Mouse (Mus musculus) midbrain, embryonic 14.5 days (tissue): Measurements from ENCODE around the gene Gm10277. TPM values are rescaled to one million over a fixed set of nuclear protein-coding genes. Genes with fewer than 3 reads are reported as not detected.
"Not testable (repeated sequence)": the region's sequence is repeated elsewhere in the genome, so short reads cannot be mapped to it uniquely, and the experiment has no call there.

Source experiments
- ATAC-seq: fragments of 200-750 bp; cut with Nextera tagmentation; 2 replicates; pipeline ENCODE4 v1.8.0; 2017; ENCODE audit warnings: moderate number of reproducible peaks, moderate library complexity; ENCODE audit not compliant: low FRiP score, low TSS enrichment
- DNase-seq: peaks from one replicate; pipeline ENCODE4 v3.0.0-alpha.2; 2015
- H3K27ac ChIP-seq: fragments of 300-500 bp; sonication (generic); replicated peaks from 2 replicates; pipeline ENCODE4 v1.5.1; 2014; ENCODE audit warnings: mild to moderate bottlenecking, low read depth, low read length, moderate library complexity
- H3K27me3 ChIP-seq: fragments of 300-500 bp; sonication (generic); 2 replicates; pipeline ENCODE4 v1.6.1; 2014; ENCODE audit warnings: low read length, control low read depth, mixed read lengths; ENCODE audit not compliant: control insufficient read depth, insufficient read depth
- H3K36me3 ChIP-seq: fragments of 300-500 bp; sonication (generic); 2 replicates; pipeline ENCODE4 v1.6.1; 2014; ENCODE audit warnings: low read length, control low read depth; ENCODE audit not compliant: control insufficient read depth, insufficient read depth
- H3K4me1 ChIP-seq: fragments of 300-500 bp; sonication (generic); 2 replicates; pipeline ENCODE4 v1.6.1; 2014; ENCODE audit warnings: mild to moderate bottlenecking, antibody characterized with exemption, low read length, control low read depth; ENCODE audit not compliant: control insufficient read depth, insufficient read depth
- H3K4me2 ChIP-seq: fragments of 300-500 bp; sonication (generic); 2 replicates; pipeline ENCODE4 v1.6.1; 2014; ENCODE audit warnings: mild to moderate bottlenecking, low read length, moderate library complexity
- H3K4me3 ChIP-seq: fragments of 300-500 bp; sonication (generic); replicated peaks from 2 replicates; pipeline ENCODE4 v1.5.1; 2014; ENCODE audit warnings: low read depth, low read length
- H3K9ac ChIP-seq: fragments of 300-500 bp; sonication (generic); replicated peaks from 2 replicates; pipeline ENCODE4 v1.6.1; 2014; ENCODE audit warnings: mild to moderate bottlenecking, low read length, moderate library complexity
- H3K9me3 ChIP-seq: fragments of 300-500 bp; sonication (generic); 2 replicates; pipeline ENCODE4 v1.6.1; 2016; ENCODE audit warnings: low read length, control low read depth, mixed read lengths; ENCODE audit not compliant: control insufficient read depth
- WGBS: fragments of 180-500 bp; shearing (Covaris S2); extraction: QIAGEN DNeasy Blood & Tissue Kit; methylation state at CpG from one replicate; pipeline ENCODE4 v1.1.7; 2014; 5-methylcytosine and 5-hydroxymethylcytosine counted together
- polyA plus RNA-seq: library from polyadenylated mRNA; unstranded; fragments of >200 nt; fragmentation: Nextera tagmentation; extraction: Ambion mirVana; gene quantifications from 2 replicates; pipeline ENCODE4 v1.2.1, GENCODE M21; 2014

The Gm10277 gene
- polyA plus RNA-seq, 1 experiment from 2014 or later, result 1.6 TPM

DNA sequence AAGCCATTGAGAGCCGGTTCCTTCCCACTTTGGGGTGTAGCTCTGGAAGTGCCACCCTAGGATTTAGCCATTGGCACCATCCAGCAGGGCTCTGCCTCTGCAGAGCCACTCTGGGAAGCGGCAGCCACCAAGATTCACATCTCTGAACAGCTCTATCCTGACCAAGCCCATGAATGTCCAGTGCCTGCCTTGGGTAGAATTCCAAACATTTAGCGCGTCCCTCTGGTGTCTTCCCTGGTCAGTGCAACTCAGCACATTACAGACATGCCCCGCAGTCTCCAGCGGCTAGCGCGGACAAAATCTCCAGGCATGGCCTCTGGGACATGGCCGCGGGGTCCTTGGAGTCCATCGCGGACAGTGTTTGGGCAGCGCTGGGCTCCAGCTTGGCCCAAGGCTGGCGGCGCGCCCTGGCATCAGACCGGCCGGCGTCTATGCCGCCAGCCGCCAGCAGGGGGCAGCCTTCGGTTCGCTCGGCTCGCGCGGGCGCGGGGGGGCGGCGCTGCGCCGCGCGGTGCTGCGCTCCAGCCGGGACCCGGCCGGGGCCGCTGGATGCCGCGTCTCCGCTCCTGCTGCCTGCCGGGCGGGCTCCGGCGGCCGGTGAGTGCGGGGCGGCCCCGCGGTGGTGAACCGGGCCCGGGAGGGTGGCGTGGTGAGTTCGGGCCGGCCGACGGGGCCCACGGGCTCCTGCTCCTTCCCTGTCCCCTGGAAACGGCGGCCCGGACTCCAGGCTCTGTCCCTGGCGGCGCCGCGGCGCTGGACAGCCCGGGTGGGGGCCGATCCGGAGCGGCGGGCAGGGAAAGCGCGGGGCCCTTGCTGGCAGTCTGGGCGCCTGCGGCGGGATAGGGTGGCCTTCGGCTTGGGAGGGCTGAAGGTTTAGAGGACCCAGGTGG is 24.5 kb downstream of the Gm10277 start, which contains the start of gene Myo18a:
Myo18a (plus strand) TSS at position 464 of the 890 bp plus-strand sequence.
- H3K9ac ChIP-seq, result peak within 1 kb of the TSS; percentile 99
- peak within 1 kb of the TSS; percentile 93 for H3K4me2 ChIP-seq
- H3K4me3 ChIP-seq, result peak within 1 kb of the TSS; percentile 98
- H3K27ac ChIP-seq, result peak within 1 kb of the TSS; percentile 97
- DNase-seq, result peak; percentile 95
- peak; percentile 83 for ATAC-seq
- H3K27me3 ChIP-seq, result no peaks in the 10 kb centered on the region
- 1% methylated on average over 78 of the region's 79 CpGs for WGBS
- no peaks in the 10 kb centered on the region for H3K36me3 ChIP-seq
- no peaks in the 10 kb centered on the region for H3K9me3 ChIP-seq
- peaks cover 36% of the 10 kb centered on the region for H3K4me1 ChIP-seq

GRCm38 (mm10) chr11:77760031-77760430 is 27.5 kb downstream of the Gm10277 start:
- 86% methylated on average over 4 of the region's 4 CpGs for WGBS
- Histone ChIP-seq H3K36me3 (no peaks in the 10 kb centered on the region), H3K4me2 (no peak overlapping the region), H3K4me1 (peaks cover 15% of the 10 kb centered on the region), H3K27me3 (no peaks in the 10 kb centered on the region), H3K27ac (no peak overlapping the region), H3K9me3 (no peaks in the 10 kb centered on the region), H3K4me3 (no peak overlapping the region), H3K9ac (no peak overlapping the region)
- ATAC-seq, result no peak
- DNase-seq, result no peak

GRCm38 (mm10) chr11:77753469-77753868 is 34.1 kb downstream of the Gm10277 start:
- ATAC-seq (no peak), DNase-seq (no peak)
- H3K27me3 ChIP-seq, result no peaks in the 10 kb centered on the region
- H3K4me3 ChIP-seq, result no peak overlapping the region
- H3K9me3 ChIP-seq, result no peaks in the 10 kb centered on the region
- H3K4me1 ChIP-seq, result no peaks in the 10 kb centered on the region
- H3K4me2 ChIP-seq, result no peak overlapping the region
- no peak overlapping the region for H3K9ac ChIP-seq
- H3K36me3 ChIP-seq, result no peaks in the 10 kb centered on the region
- WGBS, result 86% methylated on average over 3 of the region's 3 CpGs
- H3K27ac ChIP-seq, result no peak overlapping the region

GRCm38 (mm10) chr11:77752525-77752924 is 35.0 kb downstream of the Gm10277 start:
- H3K4me2 ChIP-seq, result no peak overlapping the region
- H3K4me1 ChIP-seq, result no peaks in the 10 kb centered on the region
- no peak overlapping the region for H3K4me3 ChIP-seq
- no peaks in the 10 kb centered on the region for H3K36me3 ChIP-seq
- no peaks in the 10 kb centered on the region for H3K27me3 ChIP-seq
- H3K9me3 ChIP-seq, result no peaks in the 10 kb centered on the region
- DNase-seq (no peak), ATAC-seq (no peak)
- 82% methylated on average over 5 of the region's 5 CpGs for WGBS
- no peak overlapping the region for H3K9ac ChIP-seq
- no peak overlapping the region for H3K27ac ChIP-seq

- DNase-seq (no peak), ATAC-seq (no peak)
- no peak overlapping the region for H3K4me3 ChIP-seq
- 82% methylated on average over 5 of the region's 5 CpGs for WGBS
- no peak overlapping the region for H3K27ac ChIP-seq
- no peaks in the 10 kb centered on the region for H3K4me1 ChIP-seq
- H3K9ac ChIP-seq, result no peak overlapping the region
- no peaks in the 10 kb centered on the region for H3K36me3 ChIP-seq
- H3K4me2 ChIP-seq, result no peak overlapping the region
- H3K9me3 ChIP-seq, result no peaks in the 10 kb centered on the region
- H3K27me3 ChIP-seq, result no peaks in the 10 kb centered on the region
Measured at GRCm38 (mm10) chr11:77748996-77749395, 38.6 kb downstream of the Gm10277 start.

GRCm38 (mm10) chr11:77747103-77747502 is 40.4 kb downstream of the Gm10277 start:
- H3K9me3 ChIP-seq, H3K4me3 ChIP-seq, H3K4me1 ChIP-seq, H3K9ac ChIP-seq, H3K27me3 ChIP-seq, DNase-seq, H3K27ac ChIP-seq, H3K36me3 ChIP-seq, ATAC-seq, H3K4me2 ChIP-seq: not testable (repeated sequence)
- 97% methylated on average over 14 of the region's 15 CpGs for WGBS

DNA sequence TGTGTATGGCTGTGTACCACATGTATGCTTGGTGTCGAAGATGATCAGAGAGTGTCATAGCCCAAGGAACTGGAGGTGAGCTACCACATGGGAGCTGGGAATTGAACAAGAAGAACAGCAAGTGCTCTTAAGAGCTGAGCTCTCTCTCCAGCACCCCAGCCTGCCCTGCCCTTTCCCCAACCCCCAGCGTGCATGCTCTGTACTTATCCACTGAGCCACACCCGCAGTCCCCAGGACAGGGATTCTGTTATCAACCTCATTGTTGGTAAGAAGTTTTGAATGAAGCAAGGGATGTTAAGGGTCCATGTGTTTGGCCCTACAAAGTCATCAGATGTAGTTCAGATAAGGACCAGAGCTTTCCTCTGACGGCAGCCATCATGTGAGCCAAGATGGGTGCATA is 40.9 kb downstream of the Gm10277 start:
- ATAC-seq, result no peak
- Histone ChIP-seq H3K4me2 (no peak overlapping the region), H3K4me1 (no peaks in the 10 kb centered on the region), H3K9ac (no peak overlapping the region), H3K9me3 (no peaks in the 10 kb centered on the region), H3K27ac (no peak overlapping the region), H3K36me3 (no peaks in the 10 kb centered on the region), H3K4me3 (no peak overlapping the region), H3K27me3 (no peaks in the 10 kb centered on the region)
- DNase-seq, result no peak
- 89% methylated on average over 4 of the region's 4 CpGs for WGBS

- Histone ChIP-seq H3K9me3 (no peaks in the 10 kb centered on the region), H3K27me3 (no peaks in the 10 kb centered on the region), H3K27ac (no peak overlapping the region), H3K9ac (no peak overlapping the region), H3K4me3 (no peak overlapping the region), H3K4me2 (no peak overlapping the region), H3K36me3 (no peaks in the 10 kb centered on the region), H3K4me1 (no peaks in the 10 kb centered on the region)
- WGBS, result 39% methylated on average over 6 of the region's 6 CpGs
- no peak for ATAC-seq
- no peak for DNase-seq
Measured at GRCm38 (mm10) chr11:77743966-77744365, 43.6 kb downstream of the Gm10277 start.

DNA sequence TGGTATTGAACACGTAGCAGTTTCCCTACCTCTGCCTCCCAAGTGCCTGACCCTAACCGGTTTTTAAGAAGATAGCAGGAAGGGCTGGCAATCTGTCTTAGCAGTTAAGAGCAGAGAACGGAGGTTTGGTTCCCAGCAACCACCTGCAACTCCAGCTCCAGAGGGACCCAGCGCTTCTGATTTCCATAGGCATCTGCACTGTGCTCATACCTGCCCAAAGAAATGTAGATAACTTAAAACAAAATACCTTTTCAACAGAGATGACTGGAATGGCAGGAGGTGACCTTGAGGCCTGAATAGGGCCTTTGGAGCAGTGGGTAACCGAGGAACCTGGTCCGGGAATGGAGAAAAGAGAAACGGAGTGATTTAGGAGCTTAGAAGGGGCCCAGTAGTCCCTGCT is 49.0 kb downstream of the Gm10277 start:
- Histone ChIP-seq H3K4me2 (no peak overlapping the region), H3K4me1 (no peaks in the 10 kb centered on the region), H3K9ac (no peak overlapping the region), H3K4me3 (no peak overlapping the region), H3K27me3 (no peaks in the 10 kb centered on the region), H3K36me3 (no peaks in the 10 kb centered on the region), H3K27ac (no peak overlapping the region), H3K9me3 (no peaks in the 10 kb centered on the region)
- WGBS, result 55% methylated on average over 7 of the region's 7 CpGs
- ATAC-seq (no peak), DNase-seq (no peak)
